Mouse (Mus musculus) granulocyte monocyte progenitor cell, adult 5-6 weeks (primary cell): ENCODE data around the gene Zfp934. TPM values are rescaled to one million over a fixed set of nuclear protein-coding genes. Genes with fewer than 3 reads are reported as not detected.
"Not testable (repeated sequence)": the region's sequence is repeated elsewhere in the genome, so short reads cannot be mapped to it uniquely, and the experiment has no call there.

Experiments used
- ATAC-seq: replicated peaks from 2 replicates; pipeline ENCODE4 v1.8.0; 2016; ENCODE audit warnings: mild to moderate bottlenecking, moderate TSS enrichment, inconsistent platforms; ENCODE audit not compliant: poor library complexity, severe bottlenecking
- total RNA-seq, 2 experiments: library from RNA; stranded (forward) in 1 of 2; stranded (reverse) in 1 of 2; fragments of 200-712, 200-1000 nt in 1 of 2; fragments of >200 nt in 1 of 2; fragmentation: Nextera tagmentation in 1 of 2; gene quantifications; 2 replicates each; pipeline ENCODE4 v1.2.3; 2014 to 2017

Gene Zfp934
- total RNA-seq (2014; fragmentation: Nextera tagmentation) (17.5 and 40.6 TPM in 2 replicates), total RNA-seq (2017) (7.5 and 12.5 TPM in 2 replicates)

- ATAC-seq, result not testable (repeated sequence)
Measured at GRCm38 (mm10) chr13:62571099-62571498, at the start of gene Zfp934. Zfp934 (minus strand) TSS chr13:62571199.

GRCm38 (mm10) chr13:62617449-62617848 is 46.5 kb upstream of the Zfp934 start:
- not testable (repeated sequence) for ATAC-seq

GRCm38 (mm10) chr13:62561696-62562095 is 9.3 kb downstream of the Zfp934 start:
- ATAC-seq, result not testable (repeated sequence)

- ATAC-seq, result peak; percentile 79
Measured at GRCm38 (mm10) chr13:62558189-62559110, 12.5 kb downstream of the Zfp934 start, which contains the start of gene Zfp935. Zfp935 (minus strand) TSS chr13:62558511.

GRCm38 (mm10) chr13:62530129-62530528 is 40.9 kb downstream of the Zfp934 start:
- ATAC-seq, result not testable (repeated sequence)

- not testable (repeated sequence) for ATAC-seq
Measured at GRCm38 (mm10) chr13:62510641-62511420, 60.2 kb downstream of the Zfp934 start.

GRCm38 (mm10) chr13:62472661-62473060 is 98.3 kb downstream of the Zfp934 start:
- not testable (repeated sequence) for ATAC-seq

- ATAC-seq, result peak; percentile 76
Measured at GRCm38 (mm10) chr13:62469947-62470346, 101.1 kb downstream of the Zfp934 start.

- peak; percentile 100 for ATAC-seq
Measured at GRCm38 (mm10) chr13:62466424-62467334, 104.3 kb downstream of the Zfp934 start, which contains the start of gene Gm49359. Gm49359 (minus strand) TSS chr13:62466832.

Other genes starting within 250 kb of the Zfp934 start
- 17.0 and 18.3 TPM in 2 replicates for gene Gm3604, start 188.0 kb downstream of the Zfp934 start, total RNA-seq (2014; fragmentation: Nextera tagmentation)
- 9.9 and 10.8 TPM in 2 replicates for gene Gm3604, start 188.0 kb downstream of the Zfp934 start, total RNA-seq (2017)
- gene Gm49359, start 104.4 kb downstream of the Zfp934 start, total RNA-seq (2014; fragmentation: Nextera tagmentation), result 6.4 and 14.2 TPM in 2 replicates
- 8.9 and 11.7 TPM in 2 replicates for gene Gm49359, start 104.4 kb downstream of the Zfp934 start, total RNA-seq (2017)
- 0.15 and 6.4 TPM in 2 replicates for gene Zfp935, start 12.7 kb downstream of the Zfp934 start, total RNA-seq (2014; fragmentation: Nextera tagmentation)
- not detected in 2 replicates for gene Zfp935, start 12.7 kb downstream of the Zfp934 start, total RNA-seq (2017)
- gene 6720489N17Rik, start 53.0 kb upstream of the Zfp934 start, total RNA-seq (2014; fragmentation: Nextera tagmentation), result 8.1 and 12.7 TPM in 2 replicates
- 15.8 and 30.5 TPM in 2 replicates for gene 6720489N17Rik, start 53.0 kb upstream of the Zfp934 start, total RNA-seq (2017)
- gene Platr25, start 189.5 kb upstream of the Zfp934 start, total RNA-seq (2014; fragmentation: Nextera tagmentation), result 18.5 and 39.4 TPM in 2 replicates
- 36.8 and 53.8 TPM in 2 replicates for gene Platr25, start 189.5 kb upstream of the Zfp934 start, total RNA-seq (2017)
- 8.2 and 10.7 TPM in 2 replicates for gene Gm5141, start 214.6 kb upstream of the Zfp934 start, total RNA-seq (2014; fragmentation: Nextera tagmentation)
- gene Gm5141, start 214.6 kb upstream of the Zfp934 start, total RNA-seq (2017), result 4.1 and 5.7 TPM in 2 replicates